Mouse (Mus musculus) frontal cortex, adult 2 months (tissue): ENCODE data around the gene Zfp180. TPM values are rescaled to one million over a fixed set of nuclear protein-coding genes. Genes with fewer than 3 reads are reported as not detected.
"Not testable (repeated sequence)": the region's sequence is repeated elsewhere in the genome, so short reads cannot be mapped to it uniquely, and the experiment has no call there.

Experiments used
- DNase-seq, 2 experiments: peaks; one replicate each; pipeline ENCODE4 v3.0.0; 2022; ENCODE audit warnings: low spot score in 1 of 2; ENCODE audit errors: extremely low spot score in 1 of 2
- polyA plus RNA-seq: library from polyadenylated mRNA; depleted of rRNA; stranded (reverse); fragments of >200 nt; gene quantifications from 2 replicates; pipeline ENCODE4 v1.2.3, GENCODE M21; 2012; rRNA removed

Gene Zfp180
- 33.3 and 35.1 TPM in 2 replicates for polyA plus RNA-seq

DNA sequence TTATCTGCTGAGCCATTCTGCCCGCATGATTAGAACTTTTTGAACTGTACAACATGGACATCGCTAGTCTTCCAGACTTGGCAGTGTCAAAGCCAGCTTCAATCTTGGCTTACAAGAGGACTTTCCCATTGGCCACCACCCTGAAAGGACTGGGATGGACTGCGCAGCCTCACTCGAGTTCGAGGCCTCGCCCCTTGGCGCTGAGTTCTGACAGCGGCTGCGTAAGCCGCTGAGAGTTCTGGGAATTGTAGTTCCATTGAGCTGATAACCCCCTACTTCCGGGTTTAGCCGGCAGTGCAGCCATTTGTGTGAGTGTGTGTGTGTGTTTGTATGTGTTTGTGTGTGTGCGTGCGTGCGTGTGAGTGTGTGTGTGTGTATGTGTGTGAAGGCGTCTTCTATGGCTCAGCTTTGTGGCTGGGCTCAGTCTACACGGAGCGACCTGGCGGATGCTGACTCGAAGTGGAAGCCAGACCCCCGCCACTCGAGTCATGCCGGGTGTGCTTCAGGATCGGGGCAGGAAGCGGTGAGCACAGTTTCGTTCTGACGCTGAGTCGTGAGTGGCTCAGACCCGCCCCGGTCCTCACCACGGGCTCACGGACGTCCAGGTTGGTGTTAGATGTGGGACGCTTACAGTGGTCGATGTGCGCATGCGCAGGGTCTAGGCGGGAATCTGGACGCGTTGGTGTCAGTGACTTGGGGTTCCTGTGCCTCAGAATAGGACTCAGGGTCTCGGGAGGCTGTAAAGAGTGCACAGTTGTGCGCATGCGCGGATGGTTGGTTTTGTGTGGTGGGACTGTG lies at the start of gene Zfp180:
Gene Zfp180, plus strand, starts transcription at position 291 of the 798 bp plus-strand sequence.
- DNase-seq: peak; percentile 96 to 97

DNA sequence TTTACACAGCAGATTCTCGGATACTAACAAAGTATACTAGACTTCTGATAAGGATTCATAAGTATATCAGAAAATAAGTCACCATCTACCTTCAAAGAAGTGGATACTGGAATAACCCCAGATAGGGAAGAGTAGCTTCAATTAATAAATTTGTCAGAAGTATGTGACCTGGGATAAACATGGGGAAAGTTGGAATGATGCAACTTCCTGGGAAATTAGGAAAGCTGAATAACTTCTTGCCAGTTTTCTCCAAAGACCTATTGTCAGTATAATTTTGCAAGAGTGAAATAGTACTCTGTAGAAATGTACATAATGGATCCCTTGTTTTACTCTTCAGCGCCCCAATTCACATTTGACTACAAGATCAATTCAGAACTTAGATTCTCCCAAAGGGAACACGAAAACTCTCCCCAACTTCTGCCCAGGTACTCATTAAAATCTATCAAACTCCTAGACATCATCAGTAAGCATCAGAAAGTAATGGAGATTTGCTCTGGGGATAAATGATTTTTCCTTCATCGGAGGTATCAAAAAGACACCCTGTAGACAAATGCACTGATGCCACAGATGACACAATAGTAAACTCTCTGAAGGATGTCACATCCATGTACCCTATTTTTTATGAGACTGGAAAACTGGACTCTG lies 28.9 kb upstream of the Zfp180 start, which contains the start of gene Vmn1r183:
Gene Vmn1r183, plus strand, starts transcription at position 595 of the 645 bp plus-strand sequence.
- no peak for DNase-seq

DNA sequence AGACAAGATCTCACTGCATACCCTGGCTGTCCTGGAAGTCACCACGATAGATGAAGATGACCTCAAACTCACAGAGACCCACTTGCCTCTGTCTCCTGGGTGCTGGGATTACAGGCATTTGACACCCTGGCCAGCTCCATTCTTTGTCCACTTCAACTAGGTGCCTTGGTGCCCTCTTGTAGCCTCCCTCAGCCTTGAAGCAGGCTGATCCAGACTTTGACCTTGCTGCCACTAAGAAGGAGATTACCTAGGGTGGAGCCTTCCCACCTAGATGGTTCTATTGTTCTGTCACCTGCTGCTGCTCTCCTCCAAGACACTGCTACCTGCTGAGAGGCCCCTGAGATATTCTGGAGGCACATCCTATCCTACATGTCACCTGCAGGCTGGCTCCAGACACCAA lies 7.3 kb upstream of the Zfp180 start:
- DNase-seq: not testable (repeated sequence)

DNA sequence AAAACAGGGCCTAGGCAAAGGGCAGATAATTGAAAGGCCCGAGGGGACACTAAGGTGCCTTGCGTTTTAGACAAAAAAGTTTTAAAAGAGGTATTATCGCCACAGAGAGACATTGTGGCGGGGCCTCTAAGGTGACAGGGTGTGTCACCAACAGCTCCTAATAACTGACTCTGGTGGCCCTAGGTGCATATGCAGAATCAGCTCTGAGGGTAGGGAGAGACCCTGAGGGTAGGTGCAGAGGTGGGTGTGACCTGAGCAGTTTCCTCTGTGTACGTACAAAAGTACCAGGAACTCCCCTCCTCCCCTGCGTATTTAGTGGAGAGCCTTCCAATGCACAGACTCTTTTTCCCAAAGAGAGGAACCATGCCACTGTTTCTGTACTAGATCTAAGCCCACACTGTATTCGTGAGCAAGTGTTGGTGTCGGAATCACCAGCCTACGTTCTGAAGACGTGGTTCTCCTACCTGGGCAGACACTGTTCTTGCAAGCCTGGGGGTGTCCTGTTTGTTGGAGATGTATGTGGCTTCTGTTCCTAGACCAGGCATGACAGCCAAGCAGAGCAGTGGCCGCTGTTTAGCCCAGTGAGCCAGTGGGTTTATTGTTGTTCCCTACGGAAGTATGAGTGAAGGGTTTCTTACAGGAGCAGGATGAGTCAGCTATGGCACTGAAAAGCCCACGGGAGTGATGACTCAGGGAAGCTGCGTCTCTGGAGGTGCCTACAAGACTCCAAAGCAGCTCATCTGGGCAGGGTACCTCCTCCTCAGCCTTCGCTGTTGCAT lies 922 bp downstream of the Zfp180 start:
- peak; percentile 66 to 76 for DNase-seq

DNA sequence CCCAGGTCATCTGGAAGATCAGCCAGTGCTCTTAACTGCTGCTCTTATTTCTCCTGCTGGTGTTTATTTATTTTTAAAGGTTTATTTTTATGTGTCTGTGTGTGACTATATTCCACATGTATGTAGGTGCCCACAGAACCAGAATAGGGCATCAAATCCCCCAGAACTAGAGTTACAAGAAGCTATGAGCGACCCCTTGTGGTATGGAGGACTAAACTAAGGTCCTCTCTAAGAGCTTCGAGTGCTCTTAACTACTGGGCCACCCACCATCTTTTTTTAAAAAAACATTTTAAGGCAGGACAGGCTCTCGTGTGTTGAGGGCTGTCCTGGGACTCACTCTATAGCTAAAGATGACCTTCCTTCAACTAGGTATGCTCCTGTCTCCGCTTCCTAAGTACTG lies 5.1 kb downstream of the Zfp180 start:
- no peak for DNase-seq

DNA sequence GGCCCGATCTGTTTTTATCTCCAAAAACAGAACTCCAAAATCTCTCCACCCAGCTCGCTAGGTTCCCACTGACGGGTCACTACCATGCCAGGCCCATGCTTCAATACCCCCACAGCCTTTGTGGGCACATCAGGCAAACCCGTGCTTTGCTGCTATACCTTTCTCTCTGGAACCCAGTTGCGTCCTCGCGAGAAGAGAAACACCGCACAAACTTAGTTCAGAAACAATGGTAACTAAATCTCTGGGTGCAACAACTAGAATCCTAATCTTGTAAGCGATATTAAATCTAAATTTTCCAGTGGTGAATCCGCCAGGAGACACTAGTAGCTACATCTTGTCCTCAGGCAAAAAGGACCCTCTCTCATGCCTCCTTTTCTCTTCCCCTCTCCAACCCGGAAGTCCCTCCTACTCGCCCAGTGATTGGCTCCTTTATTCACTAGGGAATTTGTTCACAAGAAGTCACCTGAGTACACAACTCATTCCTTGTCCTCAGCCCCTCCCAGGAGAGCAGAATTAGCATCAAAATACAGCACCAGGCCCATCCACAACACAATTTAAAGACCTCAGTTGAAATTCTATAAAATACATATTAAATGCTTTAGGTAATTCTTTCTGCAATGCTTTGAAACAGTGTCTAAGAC lies 5.9 kb downstream of the Zfp180 start:
- no peak for DNase-seq

DNA sequence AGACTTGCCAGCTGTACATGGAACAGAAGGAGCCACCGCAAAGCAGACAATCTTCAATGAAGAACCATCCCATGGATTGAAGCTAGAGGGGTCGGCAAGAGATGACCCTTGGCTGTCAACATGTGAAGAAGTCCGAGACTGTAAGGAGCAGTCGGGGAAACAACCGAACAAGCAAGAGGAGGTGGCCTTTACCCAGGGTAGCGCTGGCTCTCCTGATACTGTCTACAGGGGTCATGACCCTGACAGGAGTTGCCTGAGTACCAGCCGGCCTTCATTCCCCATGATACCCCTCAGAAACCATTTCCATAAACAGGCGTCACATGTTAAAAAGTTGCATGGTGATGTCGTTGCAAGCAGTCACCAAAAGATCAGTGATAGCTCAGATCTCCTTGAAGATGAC lies 22.7 kb downstream of the Zfp180 start:
- no peak for DNase-seq

DNA sequence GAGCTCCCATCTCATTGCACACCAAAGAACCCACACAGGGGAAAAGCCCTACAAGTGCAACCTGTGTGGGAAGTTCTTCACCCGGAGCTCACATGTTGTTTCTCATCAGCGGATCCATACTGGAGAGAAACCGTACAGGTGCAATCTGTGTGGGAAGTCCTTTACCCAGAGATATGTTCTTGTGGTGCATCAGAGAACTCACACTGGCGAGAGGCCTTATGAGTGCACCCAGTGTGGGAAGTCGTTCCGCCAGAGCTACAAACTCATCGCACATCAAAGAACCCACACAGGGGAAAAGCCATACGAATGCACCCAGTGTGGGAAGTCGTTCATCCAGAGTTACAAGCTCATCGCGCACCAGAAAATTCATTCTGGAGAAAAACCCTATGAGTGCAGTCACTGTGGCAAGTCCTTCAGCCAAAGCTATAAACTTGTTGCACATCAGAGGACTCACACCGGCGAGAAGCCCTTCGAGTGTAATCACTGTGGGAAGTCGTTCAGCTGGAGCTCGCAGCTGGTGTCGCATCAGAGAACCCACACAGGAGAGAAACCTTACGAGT lies 23.5 kb downstream of the Zfp180 start:
- DNase-seq: no peak

DNA sequence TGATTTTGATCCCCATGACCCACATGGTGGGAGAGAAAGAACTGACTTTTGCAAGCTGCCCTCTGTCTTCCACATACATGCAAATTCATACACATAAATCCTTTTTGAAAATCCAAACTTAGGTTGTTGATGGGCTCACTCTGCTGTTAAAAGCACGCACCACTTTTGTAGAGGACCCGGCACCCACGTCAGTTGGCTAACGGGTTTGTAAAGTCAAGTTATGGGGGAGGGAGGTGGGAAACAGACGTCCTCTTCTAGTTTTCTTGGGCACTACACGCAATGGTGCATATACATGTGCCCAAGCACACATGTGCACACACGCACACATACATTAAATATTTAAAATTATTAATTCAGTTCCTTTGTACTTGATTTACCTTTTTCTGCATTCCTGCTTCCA lies 29.1 kb downstream of the Zfp180 start:
- no peak for DNase-seq

DNA sequence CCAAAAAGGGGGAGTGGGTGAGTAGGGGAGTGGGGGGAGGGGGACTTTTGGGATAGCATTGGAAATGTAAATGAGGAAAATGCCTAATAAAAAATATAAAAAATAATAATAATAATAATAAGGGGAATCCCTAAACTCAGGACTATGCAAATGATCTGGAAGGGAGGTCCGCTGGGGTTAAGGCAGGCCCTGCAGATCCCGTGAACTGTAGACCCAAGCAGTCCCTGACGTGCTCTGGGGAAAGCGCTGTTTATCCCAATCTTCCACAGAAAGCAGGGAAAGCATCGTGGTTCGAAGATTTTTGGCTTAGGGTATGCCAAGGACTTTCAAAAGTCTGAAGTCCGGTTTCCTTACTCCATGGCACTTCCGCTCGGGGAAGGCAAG lies 30.0 kb downstream of the Zfp180 start:
- no peak for DNase-seq

DNA sequence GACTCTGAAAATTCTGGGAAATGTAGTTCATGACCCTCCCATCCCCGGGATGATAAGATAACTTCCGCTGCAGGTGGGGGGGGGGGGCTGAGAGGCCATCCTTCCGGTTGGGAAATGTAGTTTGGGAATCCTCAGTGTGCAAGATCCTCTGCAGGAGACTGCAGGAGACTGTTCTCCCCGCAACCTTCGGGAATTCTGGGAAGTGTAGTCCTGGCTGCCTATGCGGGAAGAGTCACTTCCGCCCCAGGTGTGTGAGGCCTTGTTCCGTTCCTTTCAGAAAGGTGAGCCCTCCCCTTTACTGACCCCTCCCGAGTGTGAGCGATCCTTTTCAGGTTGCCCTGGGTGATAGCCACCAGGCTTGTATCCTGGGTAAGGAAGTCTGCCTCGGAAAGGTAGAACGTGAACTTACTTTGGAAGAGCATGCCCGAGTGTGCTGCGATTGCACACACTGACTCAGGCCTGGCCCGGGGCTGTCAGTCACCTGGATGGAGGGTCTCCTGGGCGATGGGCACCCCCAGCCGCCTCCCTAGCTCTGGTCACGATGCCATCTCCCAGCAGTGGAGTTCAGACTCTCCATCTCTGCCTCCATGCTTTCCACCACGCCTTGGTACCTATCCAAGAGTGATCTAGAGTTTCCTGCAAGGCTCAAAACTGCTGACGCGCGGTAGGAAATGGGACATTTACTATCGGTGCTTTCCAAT lies 30.6 kb downstream of the Zfp180 start, which contains the start of gene Zfp112:
Gene Zfp112, plus strand, starts transcription at position 159 of the 701 bp plus-strand sequence.
- DNase-seq: peak; percentile 81 to 91

DNA sequence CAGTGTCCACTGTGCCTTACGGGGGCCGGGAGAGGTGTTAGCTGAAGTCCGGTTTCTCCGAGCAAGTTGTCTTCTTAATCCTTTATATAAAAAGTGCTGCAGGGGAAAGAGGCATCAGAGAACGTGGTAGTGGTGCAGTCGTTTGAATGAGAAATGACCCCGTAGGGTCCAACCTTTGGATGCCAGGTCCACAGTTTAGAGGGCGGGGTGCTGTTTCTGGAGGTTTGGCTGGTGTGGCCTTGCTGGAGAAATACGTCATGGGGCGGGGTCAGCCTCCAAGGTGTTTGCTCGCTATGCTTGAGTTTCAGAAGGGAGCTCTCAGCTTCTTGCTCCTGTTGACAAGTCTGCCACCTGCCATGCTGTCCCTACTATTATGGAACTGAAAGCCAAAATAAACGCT lies 31.3 kb downstream of the Zfp180 start:
- DNase-seq: peak; percentile 15 to 52

DNA sequence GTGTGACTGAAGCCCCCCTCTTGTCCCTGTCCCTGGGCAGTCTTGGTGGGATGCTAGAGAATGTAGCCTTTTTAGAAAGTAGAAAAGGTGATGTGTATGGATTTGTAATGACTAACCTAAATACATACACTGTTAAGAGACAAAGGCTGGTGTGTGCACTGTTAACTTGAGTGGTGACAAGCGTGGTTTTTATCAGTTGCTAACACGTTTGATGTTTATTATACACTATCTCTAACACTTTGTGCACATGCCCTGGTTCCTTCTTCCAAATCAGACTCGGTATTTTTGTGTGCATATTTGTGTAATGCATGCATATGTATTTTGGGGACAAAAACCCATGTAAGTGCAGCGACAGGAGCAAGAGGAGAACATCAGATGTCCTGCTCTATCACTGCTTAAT lies 34.9 kb downstream of the Zfp180 start:
- DNase-seq: no peak

DNA sequence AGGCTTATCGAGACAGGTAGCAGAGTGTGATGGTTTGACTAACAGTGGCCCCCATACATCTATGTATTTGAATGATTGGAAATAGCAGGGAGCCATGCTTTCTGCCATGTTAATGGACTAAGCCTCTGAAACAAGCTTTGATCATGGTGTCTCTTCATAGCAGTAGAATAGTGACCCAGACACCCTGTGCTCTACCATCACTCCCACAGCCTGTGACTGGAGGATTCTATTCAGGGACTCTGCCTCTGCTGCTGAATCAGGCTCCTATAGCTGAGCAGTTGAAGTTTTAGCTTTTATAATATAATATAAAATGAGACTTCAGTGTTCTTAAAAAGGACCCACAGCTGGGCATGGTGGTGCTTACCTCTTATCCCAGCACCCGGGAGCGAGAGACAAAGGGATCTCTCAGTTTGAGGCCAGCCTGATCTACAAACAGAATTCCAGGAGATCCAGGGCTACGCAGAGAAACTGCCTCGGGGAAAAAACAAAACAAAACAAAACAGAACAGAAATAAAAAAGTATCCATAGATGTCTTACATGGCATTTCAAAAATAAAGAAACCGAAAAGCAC lies 51.8 kb downstream of the Zfp180 start:
- peak in 1 of 2 experiments; percentile 15 for DNase-seq

DNA sequence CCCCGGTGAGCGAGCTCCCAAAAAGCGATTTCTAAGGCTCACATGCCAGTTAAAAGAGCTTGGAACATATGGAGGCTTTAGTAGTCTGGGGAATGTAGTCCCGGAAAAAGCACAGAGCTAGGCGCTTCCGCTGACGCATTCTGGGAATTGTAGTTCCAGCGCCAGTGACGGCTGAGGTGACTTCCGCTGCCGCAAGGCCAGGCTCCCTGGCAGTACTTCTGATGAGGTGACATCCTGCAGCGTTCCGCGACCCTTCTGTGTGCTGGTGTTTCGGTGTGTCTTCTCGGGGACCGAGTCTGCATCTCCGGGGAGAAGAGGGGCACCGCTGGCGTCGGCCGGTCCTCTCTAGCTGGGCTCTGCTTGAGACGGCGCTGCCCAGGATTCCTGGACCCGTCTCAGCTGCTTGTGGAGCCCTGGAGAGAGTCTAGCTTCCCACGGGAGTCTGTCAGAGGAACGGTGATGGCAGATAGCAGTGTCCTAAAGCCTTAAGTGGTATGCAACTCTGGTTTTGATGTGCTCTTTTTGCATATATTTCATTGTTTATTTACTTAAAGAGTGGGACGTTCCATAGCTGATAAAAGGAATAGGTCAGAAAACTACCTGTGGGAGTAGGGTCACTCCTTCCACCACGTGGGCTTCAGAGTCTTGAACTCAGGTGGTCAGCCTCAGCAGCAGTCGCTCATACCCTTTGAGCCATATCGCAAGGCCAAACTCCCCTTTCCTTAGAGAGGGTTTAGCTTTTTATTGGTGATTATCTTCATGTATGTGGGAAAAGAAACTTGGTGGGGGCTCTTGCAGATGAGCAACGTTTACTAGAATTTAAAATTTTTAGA lies 52.5 kb downstream of the Zfp180 start, which contains the start of gene Zfp235:
Gene Zfp235, plus strand, starts transcription at position 174 of the 833 bp plus-strand sequence.
- peak; percentile 90 to 94 for DNase-seq

DNA sequence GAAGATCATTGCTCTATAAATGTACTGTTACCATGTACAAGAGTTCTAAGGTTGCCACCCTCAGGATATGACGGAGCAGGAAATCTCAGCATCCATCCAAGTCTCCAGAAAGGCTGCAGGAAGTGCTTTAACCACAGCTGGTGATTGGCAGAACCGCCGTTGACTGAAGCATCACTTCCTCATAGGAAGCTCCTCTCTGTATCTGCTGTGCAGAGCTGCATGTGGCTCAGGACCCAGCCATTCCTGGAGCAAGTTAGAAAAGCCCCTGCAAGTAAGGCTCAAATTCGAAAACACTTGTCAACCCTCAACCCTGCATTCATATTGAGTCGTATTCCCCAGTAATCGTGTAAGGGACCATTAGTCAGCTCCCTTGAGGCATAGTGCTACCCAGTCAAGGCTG lies 60.8 kb downstream of the Zfp180 start:
- no peak for DNase-seq

DNA sequence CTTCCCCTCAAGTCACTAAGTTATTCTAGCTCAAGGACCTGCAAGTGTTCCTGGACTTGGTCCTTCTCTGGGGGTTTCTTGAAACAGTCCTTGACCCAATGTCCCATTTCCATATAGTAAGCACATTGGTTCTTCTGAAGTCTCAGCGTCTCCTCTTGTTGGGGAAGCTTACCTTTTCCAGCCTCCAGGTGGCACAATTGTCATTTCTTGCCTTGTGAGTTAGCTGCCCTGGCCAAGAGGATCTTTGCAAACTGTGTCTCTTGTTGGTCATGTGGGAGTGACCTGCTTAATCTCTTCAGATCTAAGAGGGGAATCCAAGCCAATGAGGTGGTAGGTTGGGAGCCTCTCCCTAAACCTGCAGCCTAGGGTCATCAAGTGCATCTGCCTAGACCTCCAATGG lies 71.5 kb downstream of the Zfp180 start:
- no peak for DNase-seq
